Mouse (Mus musculus) liver, postnatal 0 days (tissue): ENCODE data around the gene Lrrtm3. TPM values are rescaled to one million over a fixed set of nuclear protein-coding genes. Genes with fewer than 3 reads are reported as not detected.

ENCODE experiments used
- ATAC-seq: fragments of 200-750 bp; cut with Nextera tagmentation; 2 replicates; pipeline ENCODE4 v1.8.0; 2017; ENCODE audit warnings: mild to moderate bottlenecking, moderate library complexity
- DNase-seq: peaks from one replicate; pipeline ENCODE4 v3.0.0-alpha.2; 2016
- H3K27ac ChIP-seq: fragments of 300-500 bp; sonication (generic); 2 replicates; pipeline ENCODE4 v1.5.1; 2014; ENCODE audit warnings: antibody characterized with exemption, moderate library complexity, mild to moderate bottlenecking, low read depth
- H3K27me3 ChIP-seq: fragments of 300-500 bp; sonication (generic); 2 replicates; pipeline ENCODE4 v1.6.1; 2014; ENCODE audit warnings: low read length, control low read depth, mixed read lengths; ENCODE audit not compliant: insufficient read depth
- H3K36me3 ChIP-seq: fragments of 300-500 bp; sonication (generic); replicated peaks from 2 replicates; pipeline ENCODE4 v1.6.1; 2014; ENCODE audit warnings: mild to moderate bottlenecking, control low read depth, low read length, moderate library complexity, mixed read lengths; ENCODE audit not compliant: insufficient read depth
- H3K4me1 ChIP-seq: fragments of 300-500 bp; sonication (generic); 2 replicates; pipeline ENCODE4 v1.6.1; 2014; ENCODE audit warnings: antibody characterized with exemption, mild to moderate bottlenecking, control low read depth; ENCODE audit not compliant: insufficient read depth
- H3K4me2 ChIP-seq: fragments of 300-500 bp; sonication (generic); 2 replicates; pipeline ENCODE4 v1.6.1; 2014; ENCODE audit warnings: low read depth, mild to moderate bottlenecking, low read length, moderate library complexity, mixed read lengths
- H3K4me3 ChIP-seq: fragments of 300-500 bp; sonication (generic); 2 replicates; pipeline ENCODE4 v1.5.1; 2014; ENCODE audit warnings: low read depth, low read length
- H3K9ac ChIP-seq: fragments of 300-500 bp; sonication (generic); replicated peaks from 2 replicates; pipeline ENCODE4 v1.6.1; 2014; ENCODE audit warnings: mild to moderate bottlenecking, moderate library complexity
- H3K9me3 ChIP-seq: fragments of 300-500 bp; sonication (generic); 2 replicates; pipeline ENCODE4 v1.6.1; 2016; ENCODE audit warnings: mild to moderate bottlenecking, control low read depth, low read length, mixed read lengths
- CTCF ChIP-seq: sonication (generic); IDR thresholded peaks from 2 replicates; pipeline ENCODE4 v1.5.1; 2016; ENCODE audit warnings: antibody characterized with exemption, low read depth
- EP300 ChIP-seq: IDR thresholded peaks from 2 replicates; pipeline ENCODE4 v1.6.1; 2016; ENCODE audit warnings: antibody characterized with exemption, low read depth, mild to moderate bottlenecking
- WGBS: fragments of 180-500 bp; shearing (Covaris S2); extraction: QIAGEN DNeasy Blood & Tissue Kit; methylation state at CpG from one replicate; pipeline ENCODE4 v1.1.7; 2014; ENCODE audit not compliant: insufficient replicate concordance; 5-methylcytosine and 5-hydroxymethylcytosine counted together
- polyA plus RNA-seq: library from polyadenylated mRNA; unstranded; fragments of >200 nt; fragmentation: Nextera tagmentation; extraction: Ambion mirVana; gene quantifications from 2 replicates; pipeline ENCODE4 v1.2.1, GENCODE M21; 2015

The Lrrtm3 gene
- polyA plus RNA-seq, 1 experiment from 2014 or later = 0.05 TPM

DNA sequence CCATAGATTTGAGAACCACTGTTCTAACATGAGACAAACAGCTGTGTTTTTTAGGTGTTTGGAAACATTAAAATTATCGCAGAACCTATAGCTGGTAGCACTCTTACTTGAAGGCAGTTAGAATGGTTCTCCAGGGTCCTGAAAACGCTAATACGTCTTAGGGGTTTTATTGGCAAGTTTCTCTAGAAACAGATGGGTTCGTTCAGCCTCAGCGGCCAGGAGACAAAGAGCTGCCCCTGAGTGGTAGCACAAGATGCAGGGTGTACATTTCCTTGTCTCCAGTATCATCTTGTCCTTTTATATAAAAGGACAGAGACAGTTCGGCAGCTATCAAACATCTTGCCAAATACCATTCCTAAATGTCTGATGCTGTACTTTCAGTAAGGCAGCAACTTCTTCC lies 40.1 kb downstream of the Lrrtm3 start:
- no peak overlapping the region for H3K4me2 ChIP-seq
- TF ChIP-seq CTCF = no peak
- no peak for TF ChIP-seq EP300
- no peaks in the 10 kb centered on the region for H3K4me1 ChIP-seq
- DNase-seq = no peak
- no peaks in the 10 kb centered on the region for H3K9me3 ChIP-seq
- no peak overlapping the region for H3K9ac ChIP-seq
- no peaks in the 10 kb centered on the region for H3K36me3 ChIP-seq
- H3K27me3 ChIP-seq = no peaks in the 10 kb centered on the region
- no peak for ATAC-seq
- 79% methylated on average over 6 of the region's 6 CpGs for WGBS
- no peak overlapping the region for H3K27ac ChIP-seq
- H3K4me3 ChIP-seq = no peak overlapping the region

DNA sequence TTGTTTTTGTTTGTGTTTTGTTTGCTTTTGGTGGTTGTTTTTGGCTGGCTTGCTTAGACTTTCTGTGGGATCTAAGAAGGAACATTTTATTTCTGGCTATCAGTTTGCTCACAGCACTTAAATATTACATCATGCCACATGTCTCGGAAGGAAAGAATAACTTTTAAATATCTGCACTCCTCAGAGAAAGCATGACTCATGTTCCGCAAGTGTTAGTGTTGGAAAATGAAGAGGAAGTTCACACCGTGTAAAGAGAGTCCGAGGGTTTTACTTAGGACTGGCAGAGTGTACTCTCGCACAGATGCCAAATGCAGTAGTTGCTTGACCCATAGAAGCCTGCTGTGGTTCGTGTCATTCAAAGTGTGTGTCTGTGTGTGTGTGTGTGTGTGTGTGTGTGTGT lies 40.9 kb downstream of the Lrrtm3 start:
- H3K9ac ChIP-seq = no peak overlapping the region
- H3K4me1 ChIP-seq = no peaks in the 10 kb centered on the region
- DNase-seq (no peak), ATAC-seq (no peak)
- no peaks in the 10 kb centered on the region for H3K9me3 ChIP-seq
- TF ChIP-seq CTCF = no peak
- WGBS = 63% methylated on average over 6 of the region's 6 CpGs
- no peak overlapping the region for H3K4me3 ChIP-seq
- H3K36me3 ChIP-seq = no peaks in the 10 kb centered on the region
- H3K27ac ChIP-seq = no peak overlapping the region
- no peaks in the 10 kb centered on the region for H3K27me3 ChIP-seq
- H3K4me2 ChIP-seq = no peak overlapping the region

DNA sequence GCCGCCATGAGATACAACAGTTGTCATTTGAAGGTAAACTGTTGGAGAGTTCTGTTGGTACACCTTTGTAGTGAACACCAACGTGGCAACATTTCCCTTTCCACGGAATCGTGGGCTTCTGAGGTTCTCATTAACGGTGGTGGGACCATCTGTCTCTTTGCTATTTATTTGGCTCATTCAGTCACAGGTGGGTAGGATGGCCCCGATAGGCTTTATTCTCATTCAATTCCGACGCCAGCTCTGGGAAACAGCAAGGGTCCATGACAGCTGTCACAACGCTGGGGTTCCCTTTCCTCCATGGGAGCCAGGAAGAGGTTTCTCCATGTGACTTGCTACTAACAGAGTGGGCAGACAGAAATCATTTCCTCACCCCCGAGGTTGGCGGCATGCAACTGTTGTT lies 48.2 kb downstream of the Lrrtm3 start:
- no peaks in the 10 kb centered on the region for H3K9me3 ChIP-seq
- no peaks in the 10 kb centered on the region for H3K4me1 ChIP-seq
- H3K4me2 ChIP-seq = no peak overlapping the region
- WGBS = 75% methylated on average over 11 of the region's 11 CpGs
- DNase-seq (no peak), ATAC-seq (no peak)
- no peaks in the 10 kb centered on the region for H3K36me3 ChIP-seq
- TF ChIP-seq CTCF (no peak), EP300 (no peak)
- no peak overlapping the region for H3K9ac ChIP-seq
- no peaks in the 10 kb centered on the region for H3K27me3 ChIP-seq
- no peak overlapping the region for H3K4me3 ChIP-seq
- no peak overlapping the region for H3K27ac ChIP-seq

DNA sequence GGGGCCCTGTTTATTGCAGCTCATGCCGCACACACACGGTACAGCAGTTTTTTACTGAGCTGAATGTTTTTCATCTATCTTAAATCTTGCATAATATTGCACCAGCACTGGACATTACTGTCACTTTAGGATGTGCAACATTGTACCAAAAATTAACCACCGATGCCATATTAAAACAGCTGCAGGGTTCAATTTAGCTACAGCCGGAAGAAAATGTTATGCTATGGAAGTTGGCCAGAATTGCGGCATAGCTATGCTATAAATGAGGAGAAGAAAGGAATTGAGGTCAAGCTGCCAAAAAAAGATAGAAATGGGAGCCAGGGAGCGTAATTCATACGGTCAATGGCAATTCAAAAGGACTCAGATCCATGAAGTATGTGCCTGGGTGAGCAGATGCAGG lies 48.9 kb downstream of the Lrrtm3 start:
- H3K4me3 ChIP-seq = no peak overlapping the region
- WGBS = 80% methylated on average over 7 of the region's 7 CpGs
- no peaks in the 10 kb centered on the region for H3K4me1 ChIP-seq
- no peak overlapping the region for H3K9ac ChIP-seq
- no peak for ATAC-seq
- no peaks in the 10 kb centered on the region for H3K36me3 ChIP-seq
- DNase-seq = no peak
- no peaks in the 10 kb centered on the region for H3K9me3 ChIP-seq
- TF ChIP-seq EP300 (no peak), CTCF (no peak)
- H3K27me3 ChIP-seq = no peaks in the 10 kb centered on the region
- no peak overlapping the region for H3K27ac ChIP-seq
- no peak overlapping the region for H3K4me2 ChIP-seq

DNA sequence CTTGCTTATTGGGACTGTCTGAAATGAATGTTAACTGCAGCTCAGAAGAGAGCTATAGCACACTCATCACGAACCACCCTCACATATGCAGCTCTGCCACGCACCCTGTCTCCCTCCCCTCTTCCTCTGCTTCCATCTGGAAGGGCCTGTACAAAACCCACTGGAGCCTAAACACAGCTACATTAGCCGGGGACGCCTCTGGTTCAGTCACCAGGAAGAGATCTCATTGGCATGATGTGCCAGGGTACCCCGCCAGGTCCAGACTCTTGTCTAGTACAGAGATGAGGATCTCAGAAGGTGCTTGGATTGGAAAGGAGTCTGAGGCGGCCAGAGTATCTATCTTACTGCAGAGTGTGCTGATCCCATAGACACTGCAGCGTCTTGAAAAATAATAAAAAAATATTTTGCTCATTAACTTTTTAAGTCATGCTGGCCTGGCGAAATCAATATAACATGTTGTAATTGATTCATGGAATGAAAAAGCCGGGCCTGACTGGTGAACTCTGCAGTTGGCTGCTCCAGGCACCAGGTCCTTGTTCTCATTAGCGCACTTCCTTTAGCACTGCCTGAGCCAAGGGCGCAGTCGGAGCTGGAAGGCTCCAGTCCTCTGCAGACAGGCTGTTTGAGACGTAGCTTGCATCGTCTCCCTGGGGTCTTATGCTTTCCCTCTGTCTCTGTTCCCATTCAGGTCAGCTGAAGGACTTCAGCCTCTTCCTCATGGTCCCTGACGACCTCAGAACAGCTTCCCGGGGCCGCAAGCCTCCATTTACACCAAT lies 50.1 kb downstream of the Lrrtm3 start:
- H3K36me3 ChIP-seq = no peaks in the 10 kb centered on the region
- no peak overlapping the region for H3K27ac ChIP-seq
- H3K9ac ChIP-seq = no peak overlapping the region
- no peak overlapping the region for H3K4me3 ChIP-seq
- ATAC-seq (no peak), DNase-seq (no peak)
- no peaks in the 10 kb centered on the region for H3K27me3 ChIP-seq
- TF ChIP-seq EP300 (no peak), CTCF (no peak)
- H3K4me1 ChIP-seq = no peaks in the 10 kb centered on the region
- 74% methylated on average over 17 of the region's 17 CpGs for WGBS
- H3K4me2 ChIP-seq = no peak overlapping the region
- H3K9me3 ChIP-seq = no peaks in the 10 kb centered on the region

DNA sequence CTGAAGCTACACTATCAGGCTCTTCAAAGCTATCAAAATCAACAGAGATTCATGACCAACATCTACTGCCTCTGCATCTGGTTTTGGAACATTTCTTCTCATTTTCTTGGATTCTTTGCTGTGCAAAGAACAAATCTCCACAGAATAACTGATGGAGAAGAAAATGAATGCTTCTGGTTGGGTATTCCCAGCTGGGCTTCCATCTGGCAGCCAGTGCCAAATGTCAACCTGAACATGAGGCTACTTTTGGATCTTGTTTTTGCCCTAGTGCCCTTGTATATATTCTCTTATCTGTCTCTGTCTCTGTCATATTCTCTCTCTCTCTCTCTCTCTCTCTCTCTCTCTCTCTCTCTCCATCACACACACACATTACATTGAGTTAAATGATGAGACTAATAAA lies 59.2 kb downstream of the Lrrtm3 start:
- no peaks in the 10 kb centered on the region for H3K9me3 ChIP-seq
- H3K27me3 ChIP-seq = no peaks in the 10 kb centered on the region
- H3K4me3 ChIP-seq = no peak overlapping the region
- no peak overlapping the region for H3K4me2 ChIP-seq
- ATAC-seq (no peak), DNase-seq (no peak)
- H3K9ac ChIP-seq = no peak overlapping the region
- TF ChIP-seq CTCF (no peak), EP300 (no peak)
- H3K27ac ChIP-seq = no peak overlapping the region
- H3K36me3 ChIP-seq = no peaks in the 10 kb centered on the region
- no peaks in the 10 kb centered on the region for H3K4me1 ChIP-seq

DNA sequence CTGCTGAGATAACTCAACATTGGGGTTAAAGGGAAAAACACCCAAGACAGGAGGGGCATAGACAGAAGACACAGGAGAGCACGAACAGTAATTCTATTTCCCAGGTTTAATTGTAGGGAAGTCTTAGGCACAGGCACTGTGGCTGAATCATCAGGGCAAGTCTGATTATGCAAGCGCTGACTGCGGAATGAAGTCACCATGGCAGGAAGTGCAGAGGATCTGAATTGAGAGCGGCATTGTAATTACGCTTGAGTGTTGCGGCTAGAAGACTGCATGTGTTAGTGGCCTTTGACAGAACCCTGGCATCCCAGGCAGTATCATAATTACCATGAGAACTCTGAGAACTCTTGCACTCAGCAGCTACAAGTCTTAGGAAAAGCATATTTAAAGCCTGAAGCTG lies 66.7 kb downstream of the Lrrtm3 start:
- no peak overlapping the region for H3K9ac ChIP-seq
- DNase-seq (no peak), ATAC-seq (no peak)
- WGBS = 73% methylated on average over 6 of the region's 6 CpGs
- H3K4me1 ChIP-seq = no peaks in the 10 kb centered on the region
- no peak overlapping the region for H3K4me3 ChIP-seq
- H3K27me3 ChIP-seq = no peaks in the 10 kb centered on the region
- H3K36me3 ChIP-seq = no peaks in the 10 kb centered on the region
- no peak for TF ChIP-seq EP300
- TF ChIP-seq CTCF = no peak
- H3K9me3 ChIP-seq = no peaks in the 10 kb centered on the region
- no peak overlapping the region for H3K27ac ChIP-seq
- H3K4me2 ChIP-seq = no peak overlapping the region
